Mouse (Mus musculus): ENCODE data around the gene Zmiz2. TPM values are rescaled to one million over a fixed set of nuclear protein-coding genes. Genes with fewer than 3 reads are reported as not detected.

The Zmiz2 gene
- 23.4 and 25.4 TPM in 2 replicates for polyA plus RNA-seq (2014; fragmentation: Nextera tagmentation; extraction: Ambion mirVana)

GRCm38 (mm10) chr11:6388726-6389413, at the start of gene Zmiz2:
Gene Zmiz2, plus strand, starts transcription at chr11:6389074.
- peak; percentile 99 for ATAC-seq (ENCODE audit: insufficient read depth, low FRiP score, low TSS enrichment)
- H3K36me3 ChIP-seq (ENCODE audit: control insufficient read depth, insufficient read depth, low read length) = peaks cover 3% of the 10 kb centered on the region; the same call in 1 of the 2 replicates
- peak within 1 kb of the TSS; percentile 97 for H3K4me3 ChIP-seq (ENCODE audit: low read depth, low read length)
- peaks cover 15% of the 10 kb centered on the region for H3K4me1 ChIP-seq (ENCODE audit: control insufficient read depth, insufficient read depth, low read length)
- peak within 1 kb of the TSS; percentile 97 for H3K9ac ChIP-seq (ENCODE audit: low read length)
- peak within 1 kb of the TSS; percentile 95 for H3K27ac ChIP-seq (ENCODE audit: low read depth, low read length)
- DNase-seq (ENCODE audit: low spot score) = peak; percentile 95
- WGBS = 8% methylated on average over 55 of the region's 60 CpGs
- H3K9me3 ChIP-seq (ENCODE audit: control insufficient read depth, low read length) = no peaks in the 10 kb centered on the region
- H3K4me2 ChIP-seq (ENCODE audit: low read depth) = peak within 1 kb of the TSS; percentile 76
- H3K27me3 ChIP-seq (ENCODE audit: control insufficient read depth, insufficient read depth, low read length) = no peaks in the 10 kb centered on the region

GRCm38 (mm10) chr11:6345956-6346355, 42.9 kb upstream of the Zmiz2 start:
- Histone ChIP-seq H3K27ac (ENCODE audit: low read depth, low read length) (no peak overlapping the region), H3K36me3 (ENCODE audit: control insufficient read depth, insufficient read depth, low read length) (peaks cover 26% of the 10 kb centered on the region), H3K4me2 (ENCODE audit: low read depth) (no peak overlapping the region), H3K9ac (ENCODE audit: low read length) (no peak overlapping the region), H3K4me3 (ENCODE audit: low read depth, low read length) (no peak overlapping the region), H3K9me3 (ENCODE audit: control insufficient read depth, low read length) (no peaks in the 10 kb centered on the region), H3K4me1 (ENCODE audit: control insufficient read depth, insufficient read depth, low read length) (no peaks in the 10 kb centered on the region), H3K27me3 (ENCODE audit: control insufficient read depth, insufficient read depth, low read length) (no peaks in the 10 kb centered on the region)
- DNase-seq (ENCODE audit: low spot score) (no peak), ATAC-seq (ENCODE audit: insufficient read depth, low FRiP score, low TSS enrichment) (no peak)
- 92% methylated on average over 4 of the region's 4 CpGs for WGBS

- DNase-seq (ENCODE audit: low spot score) = no peak
- Histone ChIP-seq H3K9me3 (ENCODE audit: control insufficient read depth, low read length) (no peaks in the 10 kb centered on the region), H3K4me3 (ENCODE audit: low read depth, low read length) (no peak overlapping the region), H3K27ac (ENCODE audit: low read depth, low read length) (no peak overlapping the region), H3K4me1 (ENCODE audit: control insufficient read depth, insufficient read depth, low read length) (no peaks in the 10 kb centered on the region), H3K36me3 (ENCODE audit: control insufficient read depth, insufficient read depth, low read length) (peaks cover 27% of the 10 kb centered on the region), H3K4me2 (ENCODE audit: low read depth) (no peak overlapping the region), H3K27me3 (ENCODE audit: control insufficient read depth, insufficient read depth, low read length) (no peaks in the 10 kb centered on the region), H3K9ac (ENCODE audit: low read length) (no peak overlapping the region)
- ATAC-seq (ENCODE audit: insufficient read depth, low FRiP score, low TSS enrichment) = no peak
- WGBS = 95% methylated on average over 7 of the region's 7 CpGs
Measured at GRCm38 (mm10) chr11:6346966-6347365, 41.9 kb upstream of the Zmiz2 start.

- Histone ChIP-seq H3K27me3 (ENCODE audit: control insufficient read depth, insufficient read depth, low read length) (no peaks in the 10 kb centered on the region), H3K4me3 (ENCODE audit: low read depth, low read length) (no peak overlapping the region), H3K9me3 (ENCODE audit: control insufficient read depth, low read length) (no peaks in the 10 kb centered on the region), H3K4me1 (ENCODE audit: control insufficient read depth, insufficient read depth, low read length) (no peaks in the 10 kb centered on the region), H3K27ac (ENCODE audit: low read depth, low read length) (no peak overlapping the region), H3K9ac (ENCODE audit: low read length) (no peak overlapping the region), H3K36me3 (ENCODE audit: control insufficient read depth, insufficient read depth, low read length) (peaks cover 29% of the 10 kb centered on the region), H3K4me2 (ENCODE audit: low read depth) (no peak overlapping the region)
- ATAC-seq (ENCODE audit: insufficient read depth, low FRiP score, low TSS enrichment) (no peak), DNase-seq (ENCODE audit: low spot score) (no peak)
- WGBS = 93% methylated on average over 11 of the region's 11 CpGs
Measured at GRCm38 (mm10) chr11:6348681-6349200, 40.1 kb upstream of the Zmiz2 start.

- Histone ChIP-seq H3K27ac (ENCODE audit: low read depth, low read length) (no peak overlapping the region), H3K4me2 (ENCODE audit: low read depth) (no peak overlapping the region), H3K4me3 (ENCODE audit: low read depth, low read length) (no peak overlapping the region), H3K9ac (ENCODE audit: low read length) (no peak overlapping the region), H3K4me1 (ENCODE audit: control insufficient read depth, insufficient read depth, low read length) (no peaks in the 10 kb centered on the region), H3K27me3 (ENCODE audit: control insufficient read depth, insufficient read depth, low read length) (no peaks in the 10 kb centered on the region), H3K36me3 (ENCODE audit: control insufficient read depth, insufficient read depth, low read length) (peaks cover 26% of the 10 kb centered on the region), H3K9me3 (ENCODE audit: control insufficient read depth, low read length) (no peaks in the 10 kb centered on the region)
- 81% methylated on average over 5 of the region's 5 CpGs for WGBS
- DNase-seq (ENCODE audit: low spot score) = no peak
- ATAC-seq (ENCODE audit: insufficient read depth, low FRiP score, low TSS enrichment) = no peak
Measured at GRCm38 (mm10) chr11:6349586-6349985, 39.3 kb upstream of the Zmiz2 start.

- Histone ChIP-seq H3K9me3 (ENCODE audit: control insufficient read depth, low read length) (no peaks in the 10 kb centered on the region), H3K27ac (ENCODE audit: low read depth, low read length) (no peak overlapping the region), H3K36me3 (ENCODE audit: control insufficient read depth, insufficient read depth, low read length) (peaks cover 20% of the 10 kb centered on the region), H3K4me2 (ENCODE audit: low read depth) (no peak overlapping the region), H3K9ac (ENCODE audit: low read length) (no peak overlapping the region), H3K4me3 (ENCODE audit: low read depth, low read length) (no peak overlapping the region), H3K27me3 (ENCODE audit: control insufficient read depth, insufficient read depth, low read length) (no peaks in the 10 kb centered on the region), H3K4me1 (ENCODE audit: control insufficient read depth, insufficient read depth, low read length) (no peaks in the 10 kb centered on the region)
- WGBS = 94% methylated on average over 4 of the region's 4 CpGs
- DNase-seq (ENCODE audit: low spot score) = no peak
- no peak for ATAC-seq (ENCODE audit: insufficient read depth, low FRiP score, low TSS enrichment)
Measured at GRCm38 (mm10) chr11:6355106-6355505, 33.8 kb upstream of the Zmiz2 start.

- no peak overlapping the region for H3K4me3 ChIP-seq (ENCODE audit: low read depth, low read length)
- H3K4me1 ChIP-seq (ENCODE audit: control insufficient read depth, insufficient read depth, low read length) = no peaks in the 10 kb centered on the region
- no peak for DNase-seq (ENCODE audit: low spot score)
- no peaks in the 10 kb centered on the region for H3K27me3 ChIP-seq (ENCODE audit: control insufficient read depth, insufficient read depth, low read length)
- WGBS = 87% methylated on average over 9 of the region's 9 CpGs
- ATAC-seq (ENCODE audit: insufficient read depth, low FRiP score, low TSS enrichment) = no peak
- no peak overlapping the region for H3K9ac ChIP-seq (ENCODE audit: low read length)
- H3K27ac ChIP-seq (ENCODE audit: low read depth, low read length) = no peak overlapping the region
- H3K36me3 ChIP-seq (ENCODE audit: control insufficient read depth, insufficient read depth, low read length) = no peaks in the 10 kb centered on the region
- H3K4me2 ChIP-seq (ENCODE audit: low read depth) = no peak overlapping the region
- no peaks in the 10 kb centered on the region for H3K9me3 ChIP-seq (ENCODE audit: control insufficient read depth, low read length)
Measured at GRCm38 (mm10) chr11:6364581-6365275, 24.1 kb upstream of the Zmiz2 start.

- Histone ChIP-seq H3K9me3 (ENCODE audit: control insufficient read depth, low read length) (no peaks in the 10 kb centered on the region), H3K36me3 (ENCODE audit: control insufficient read depth, insufficient read depth, low read length) (no peaks in the 10 kb centered on the region), H3K4me1 (ENCODE audit: control insufficient read depth, insufficient read depth, low read length) (no peaks in the 10 kb centered on the region), H3K27ac (ENCODE audit: low read depth, low read length) (no peak overlapping the region), H3K27me3 (ENCODE audit: control insufficient read depth, insufficient read depth, low read length) (no peaks in the 10 kb centered on the region), H3K4me3 (ENCODE audit: low read depth, low read length) (no peak overlapping the region), H3K9ac (ENCODE audit: low read length) (no peak overlapping the region), H3K4me2 (ENCODE audit: low read depth) (no peak overlapping the region)
- peak; percentile 72 for DNase-seq (ENCODE audit: low spot score)
- 27% methylated on average over 11 of the region's 11 CpGs for WGBS
- ATAC-seq (ENCODE audit: insufficient read depth, low FRiP score, low TSS enrichment) = peak; percentile 41; the same call in 1 of the 2 replicates
Measured at GRCm38 (mm10) chr11:6365885-6366284, 23.0 kb upstream of the Zmiz2 start.

Measured in neural tube, embryonic 11.5 days (tissue).